Mouse (Mus musculus): Measurements from ENCODE around the gene Mettl1.

Mettl1 gene

DNA sequence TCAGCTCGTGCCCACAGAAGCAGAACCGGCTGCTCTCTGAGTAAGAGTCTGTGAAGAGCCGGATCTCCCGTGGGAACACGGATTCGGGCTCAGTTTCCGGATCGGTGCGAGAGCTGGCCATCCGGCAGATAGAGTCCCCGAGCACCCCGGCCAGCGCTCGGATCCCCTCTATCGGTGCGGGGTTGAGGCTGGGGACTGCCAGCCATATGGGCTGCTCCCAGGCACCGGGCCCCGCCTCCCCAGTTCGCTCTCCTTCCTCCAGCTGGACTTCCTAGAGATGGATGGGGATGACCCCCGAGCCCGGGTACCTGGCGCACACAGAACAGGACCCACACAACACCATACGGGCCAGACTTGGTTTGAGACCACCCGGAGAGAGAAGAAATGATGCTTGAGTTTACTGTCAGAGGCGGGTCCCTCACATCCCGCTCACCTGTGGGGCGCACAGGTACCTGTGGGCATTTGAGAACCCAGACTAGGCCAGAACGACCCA lies at the start of gene Mettl1, which contains the start of gene Eef1akmt3:
Gene Mettl1 (plus strand): TSS at position 141 of the 493 bp plus-strand sequence.
Gene Eef1akmt3 (minus strand): TSS at position 240 of the 493 bp plus-strand sequence.
- no peak for DNase-seq (ENCODE audit: low spot score)

DNA sequence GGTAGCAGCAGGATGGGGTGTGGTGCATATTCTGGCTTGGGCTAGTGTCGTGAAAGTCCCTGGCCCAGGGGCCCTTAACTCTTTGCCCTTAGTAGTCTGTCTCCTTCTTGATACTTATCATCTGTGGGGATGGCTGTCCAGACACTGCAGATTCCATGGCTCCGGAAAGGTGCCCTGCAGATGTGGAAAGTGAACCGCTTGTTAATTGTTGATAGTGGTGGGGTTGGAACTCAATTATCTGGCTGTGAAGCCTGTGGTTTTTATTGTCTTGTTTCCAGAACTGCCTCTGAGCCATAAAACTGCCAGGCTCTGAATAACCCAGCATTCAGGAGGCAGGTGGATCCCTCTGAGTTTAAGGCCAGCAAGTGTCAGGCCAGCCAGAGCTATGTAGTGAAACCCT lies 49.5 kb upstream of the Mettl1 start:
- DNase-seq (ENCODE audit: low spot score) = no peak

DNA sequence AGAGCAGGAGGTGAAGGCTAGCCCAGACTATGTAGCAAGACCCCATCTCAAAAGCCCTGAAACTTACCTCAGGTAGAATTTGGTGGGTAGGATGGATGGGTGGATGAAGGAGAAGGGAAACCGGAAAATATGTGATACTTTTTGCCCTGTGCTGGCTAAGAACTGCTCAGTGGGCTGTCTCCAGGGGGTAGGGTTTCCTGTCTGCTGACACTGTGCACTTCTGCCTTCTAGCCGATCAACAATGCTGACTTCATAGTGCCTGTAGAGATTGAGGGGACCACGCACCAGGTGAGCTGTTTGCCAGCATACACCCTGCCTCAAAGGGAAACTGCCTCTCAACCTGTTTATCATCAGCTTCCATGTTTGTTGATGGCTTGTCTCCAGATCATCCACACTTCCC lies 47.6 kb upstream of the Mettl1 start:
- no peak for DNase-seq (ENCODE audit: low spot score)

DNA sequence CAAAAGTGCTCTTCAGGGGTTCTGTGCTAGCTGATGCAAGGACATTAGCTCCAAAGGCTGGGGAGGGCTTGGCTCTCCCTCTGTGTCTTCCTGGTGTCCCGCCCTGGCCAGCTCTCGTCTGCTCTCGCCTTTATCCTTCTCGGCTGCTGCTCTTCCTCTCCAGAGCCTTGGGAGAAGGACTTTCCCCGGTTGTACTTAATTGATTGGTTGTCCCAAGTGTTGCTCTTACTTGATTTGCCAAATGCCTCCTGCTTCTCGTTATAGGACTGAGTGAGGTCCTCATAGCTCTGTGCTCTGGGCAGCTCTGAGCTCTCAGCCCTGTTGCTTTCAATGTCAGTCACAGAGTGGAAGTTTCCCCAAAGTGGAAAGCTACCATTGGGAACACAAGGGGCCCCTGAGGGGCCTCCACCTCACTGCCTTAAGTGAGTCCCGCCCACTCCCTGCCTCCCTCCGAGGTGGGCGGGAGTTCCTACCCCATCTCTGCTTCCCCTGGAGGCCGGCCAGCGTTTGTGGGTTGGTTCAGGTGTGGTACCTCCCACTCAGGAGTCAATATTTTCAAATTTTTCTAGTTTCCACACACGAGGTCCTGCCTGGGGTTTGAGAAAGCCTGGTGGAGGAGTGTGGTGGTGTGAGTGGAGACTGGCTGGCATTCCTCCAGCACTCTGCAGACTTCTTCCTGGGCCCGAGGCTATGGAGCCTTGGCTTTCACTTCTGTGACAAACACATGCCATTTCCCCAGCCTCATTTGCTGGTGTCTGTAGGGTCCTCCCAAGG lies 43.7 kb upstream of the Mettl1 start:
- no peak for DNase-seq (ENCODE audit: low spot score)

DNA sequence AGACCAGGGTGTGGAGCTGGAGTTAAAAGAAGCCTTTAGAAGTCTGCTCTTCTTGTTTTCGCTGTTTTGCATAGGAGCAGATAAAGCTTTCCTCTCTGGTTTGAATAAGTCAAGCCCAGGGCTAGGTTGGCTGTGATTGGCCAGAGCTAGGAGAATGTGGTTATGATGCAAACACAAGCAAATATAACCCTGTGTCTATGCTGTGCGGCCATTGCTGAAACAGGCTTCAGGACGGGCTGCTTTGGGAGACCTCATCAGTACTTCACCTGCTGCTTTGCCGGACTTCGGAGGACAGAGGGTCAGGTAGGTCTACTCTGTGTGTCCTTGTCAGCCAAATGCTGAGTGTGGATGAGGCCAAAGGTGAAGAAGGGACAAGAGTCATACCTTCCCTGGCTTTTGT lies 40.7 kb upstream of the Mettl1 start, which contains the start of gene Avil:
Gene Avil (plus strand): TSS at position 181 of the 400 bp plus-strand sequence.
- DNase-seq (ENCODE audit: low spot score) = no peak

DNA sequence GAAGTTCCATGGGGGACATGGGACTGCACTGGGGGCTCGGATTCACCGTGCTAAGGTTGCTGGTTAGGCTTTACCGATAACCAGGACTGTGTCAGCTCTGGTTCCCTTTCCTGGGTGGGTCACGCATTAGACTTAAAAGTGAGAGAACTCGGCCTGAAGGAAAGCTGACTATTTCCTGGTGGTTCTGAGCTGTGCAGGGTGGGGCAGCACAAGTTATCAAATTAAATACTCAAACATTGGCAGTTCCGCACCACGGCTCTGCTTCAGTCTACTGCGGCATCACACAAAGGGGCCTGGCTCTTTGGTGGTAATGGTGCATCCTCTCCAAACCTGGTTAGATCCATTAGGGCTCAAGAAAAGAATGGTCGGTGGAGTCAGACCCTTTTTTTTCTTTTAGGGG lies 39.9 kb upstream of the Mettl1 start:
- no peak for DNase-seq (ENCODE audit: low spot score)

DNA sequence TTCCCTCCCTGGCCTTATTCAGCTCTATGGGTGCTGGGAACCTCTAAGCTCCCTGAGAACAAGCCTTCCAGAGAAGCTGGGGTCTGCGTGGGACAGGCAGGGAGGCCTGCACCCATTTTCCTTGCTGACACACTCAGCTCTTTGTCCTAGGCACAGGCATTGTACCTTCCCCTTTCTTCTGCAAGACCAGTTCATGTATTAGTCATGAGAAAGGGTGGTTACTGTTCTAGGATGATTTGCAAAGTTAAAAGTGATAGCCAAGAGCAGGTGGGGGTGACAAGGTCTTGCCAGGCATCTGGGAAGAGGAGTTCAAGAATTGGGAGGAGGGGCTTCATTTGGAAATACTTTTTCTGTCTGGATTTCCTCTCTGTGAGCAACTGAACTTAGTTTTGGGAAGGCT lies 39.2 kb upstream of the Mettl1 start:
- DNase-seq (ENCODE audit: low spot score) = no peak

DNA sequence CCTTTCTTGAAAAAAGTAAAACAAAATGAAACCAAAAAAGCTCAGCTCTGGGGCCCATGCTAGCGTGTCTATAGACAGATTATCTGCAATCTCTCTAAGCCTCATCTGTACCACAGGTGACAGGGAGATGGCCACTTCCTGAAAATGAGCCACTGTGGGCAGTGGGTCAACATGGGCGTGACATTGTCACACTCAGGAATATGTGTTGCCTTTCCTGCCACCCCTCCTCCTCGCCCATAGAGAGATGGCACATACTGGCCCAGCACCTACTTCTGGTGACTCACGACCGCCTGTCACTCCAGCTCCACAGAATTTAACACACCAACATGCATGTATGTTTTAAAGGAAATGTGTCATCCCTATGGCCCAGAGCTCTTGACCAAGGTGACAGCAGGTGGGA lies 38.4 kb upstream of the Mettl1 start:
- no peak for DNase-seq (ENCODE audit: low spot score)

DNA sequence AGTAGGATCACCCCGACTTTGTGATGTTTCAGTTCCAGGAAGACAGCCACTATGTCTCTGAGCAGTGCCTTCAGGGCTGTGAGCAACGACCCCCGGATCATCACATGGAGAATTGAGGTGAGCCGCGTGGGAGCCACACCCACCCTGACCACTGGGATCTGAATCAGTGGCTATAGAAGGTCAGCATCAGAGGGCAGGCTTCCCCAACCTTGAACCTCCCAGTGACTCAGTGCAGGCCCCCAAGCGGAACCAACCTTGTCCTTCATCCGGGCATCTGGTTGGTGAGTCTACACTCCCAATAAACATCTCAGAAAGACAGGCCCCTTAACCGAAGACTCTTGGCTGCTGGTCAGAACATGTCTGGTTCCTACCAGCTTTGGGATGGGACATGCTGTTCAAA lies 37.9 kb upstream of the Mettl1 start:
- DNase-seq (ENCODE audit: low spot score) = no peak

DNA sequence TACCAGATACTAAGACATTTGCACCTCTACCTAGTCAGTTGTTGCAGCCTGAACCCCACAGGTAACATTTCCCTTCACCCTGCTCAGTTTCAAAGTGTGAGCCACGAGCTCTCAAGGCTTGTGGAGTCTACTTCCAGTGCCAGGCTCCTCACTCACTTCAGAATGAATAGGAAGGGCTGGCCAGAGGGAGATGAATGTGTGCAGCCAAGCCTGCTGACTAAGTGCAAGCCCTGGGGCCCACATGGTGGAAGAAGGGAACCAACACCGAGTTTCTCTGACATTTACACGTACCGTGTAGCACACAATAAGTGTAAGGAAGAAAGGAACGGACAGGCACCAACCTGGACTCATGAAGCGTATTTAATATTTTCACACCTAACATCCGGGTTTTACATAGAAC lies 37.4 kb upstream of the Mettl1 start:
- DNase-seq (ENCODE audit: low spot score) = no peak

DNA sequence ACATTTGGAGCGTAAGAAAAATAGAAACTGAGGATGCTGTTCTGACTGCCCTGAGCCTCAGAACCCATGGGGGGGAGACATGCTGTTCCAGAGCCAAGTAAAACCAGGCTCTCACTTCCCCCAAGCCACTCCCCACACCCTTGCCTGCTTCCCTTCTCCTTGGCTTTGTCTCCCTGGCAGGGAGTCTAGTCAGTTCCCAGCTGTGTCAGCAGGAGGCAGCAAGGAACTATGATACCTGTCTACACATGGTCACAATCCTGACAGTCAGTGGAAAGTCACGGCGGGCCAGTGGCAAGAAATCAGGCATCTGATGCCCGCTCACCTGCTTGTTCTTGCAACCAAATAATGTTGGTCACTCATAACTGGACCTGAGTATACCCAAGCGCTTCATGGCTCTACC lies 24.7 kb upstream of the Mettl1 start:
- DNase-seq (ENCODE audit: low spot score) = no peak

DNA sequence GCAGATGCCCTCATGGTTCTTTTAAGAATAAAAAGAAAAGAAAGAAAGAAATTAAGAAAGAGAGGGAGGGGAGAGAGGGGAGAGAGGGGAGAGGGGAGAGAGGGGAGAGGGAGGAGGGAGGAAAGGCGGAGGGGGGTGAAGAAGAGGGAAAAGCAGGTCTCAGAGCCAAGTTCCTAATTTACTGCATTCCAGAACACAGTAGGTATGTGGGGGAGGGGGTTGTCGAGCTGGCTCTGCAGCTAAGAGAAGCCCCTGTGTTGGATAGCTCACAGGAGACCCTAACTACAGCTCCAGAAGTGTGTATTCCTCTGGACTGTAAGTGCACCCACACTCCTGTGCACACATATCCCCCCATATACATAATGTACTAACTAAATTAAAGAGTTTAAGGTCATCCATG lies 24.1 kb upstream of the Mettl1 start:
- DNase-seq (ENCODE audit: low spot score) = no peak

DNA sequence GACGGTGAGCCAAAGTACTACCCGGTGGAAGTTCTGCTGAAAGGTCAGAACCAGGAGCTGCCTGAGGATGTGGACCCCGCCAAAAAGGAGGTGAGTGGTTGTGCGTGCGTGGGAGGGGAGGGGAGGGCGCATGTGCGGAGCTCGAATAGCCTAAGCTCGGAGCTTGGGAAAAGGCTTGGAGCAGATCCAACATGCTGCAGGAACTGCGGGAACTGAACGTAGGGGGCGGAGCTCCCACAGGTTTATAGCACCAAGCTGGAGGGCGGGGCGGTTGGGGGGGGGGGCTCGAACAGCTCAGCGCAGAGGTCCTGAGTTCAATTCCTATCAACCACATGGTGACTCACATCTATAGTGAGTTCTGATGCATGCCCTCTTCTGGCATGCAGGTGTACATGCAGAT lies 22.8 kb upstream of the Mettl1 start:
- no peak for DNase-seq (ENCODE audit: low spot score)

DNA sequence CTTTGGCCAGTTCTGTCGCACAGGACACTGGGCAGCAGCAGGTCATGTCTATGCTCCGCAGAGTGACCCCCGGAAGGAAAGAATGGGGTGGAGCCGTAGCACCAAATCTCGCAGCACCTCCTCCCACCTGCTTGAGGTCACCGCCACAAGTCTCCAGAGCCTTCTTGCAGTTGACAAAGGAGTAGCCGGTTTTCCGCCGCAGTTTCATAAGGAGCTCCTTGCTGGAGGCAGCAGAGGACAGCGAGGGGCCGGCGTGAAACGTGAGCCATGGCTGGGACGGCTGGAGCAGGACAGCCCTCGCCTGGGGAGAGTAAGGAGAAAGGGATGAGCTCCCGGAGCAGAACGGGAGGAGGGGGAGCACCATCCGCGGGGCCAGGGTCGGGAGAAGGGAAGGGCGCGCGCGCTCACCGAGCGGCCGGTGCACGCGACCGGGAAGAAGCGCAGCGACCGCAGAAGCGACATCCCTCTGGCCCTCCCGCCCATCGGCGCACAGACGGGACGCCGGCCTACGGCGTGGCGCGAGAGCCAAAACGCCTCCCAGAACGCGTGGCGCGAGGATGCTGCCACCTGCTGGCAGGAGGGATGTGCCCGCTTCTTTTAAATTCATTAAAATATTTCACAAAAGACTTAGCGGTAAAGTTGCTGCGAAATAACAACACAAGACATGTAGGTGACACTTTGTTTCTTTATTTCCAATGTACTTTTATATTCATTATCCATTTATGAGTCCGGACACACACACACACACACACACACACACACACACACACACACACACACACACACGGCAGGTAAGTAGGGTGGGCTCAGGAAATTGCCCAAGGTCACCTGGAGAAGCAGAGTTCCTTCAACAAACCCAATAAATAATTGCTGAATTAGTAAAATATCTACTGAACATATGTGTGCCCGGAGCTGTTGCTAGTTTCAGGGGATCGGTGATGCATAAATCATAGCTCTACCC lies 10.6 kb upstream of the Mettl1 start, which contains the start of gene Tsfm:
Gene Tsfm (minus strand): TSS at position 505 of the 961 bp plus-strand sequence.
- peak; percentile 91 for DNase-seq (ENCODE audit: low spot score)

DNA sequence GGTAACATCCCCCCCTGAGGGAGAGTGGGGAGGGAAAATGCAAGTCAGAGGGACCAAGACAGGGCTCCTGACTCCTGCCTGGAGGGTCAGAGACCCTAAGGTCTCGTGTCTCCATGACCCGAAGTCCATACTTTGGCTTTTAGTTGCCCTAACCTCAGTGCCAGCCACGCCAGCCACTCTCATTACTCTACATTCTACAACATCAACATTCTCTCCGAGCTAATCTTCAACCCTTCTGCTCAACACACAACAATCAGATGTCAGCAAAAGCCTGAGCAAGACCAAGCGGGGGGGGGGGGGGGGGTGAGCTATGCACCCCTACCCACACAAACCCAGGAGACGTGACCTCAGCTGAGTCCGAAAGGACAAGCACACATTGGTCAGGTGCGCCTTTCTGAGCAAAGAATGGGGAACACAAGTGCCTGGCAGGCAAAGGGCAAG lies 7.9 kb upstream of the Mettl1 start:
- no peak for DNase-seq (ENCODE audit: low spot score)

DNA sequence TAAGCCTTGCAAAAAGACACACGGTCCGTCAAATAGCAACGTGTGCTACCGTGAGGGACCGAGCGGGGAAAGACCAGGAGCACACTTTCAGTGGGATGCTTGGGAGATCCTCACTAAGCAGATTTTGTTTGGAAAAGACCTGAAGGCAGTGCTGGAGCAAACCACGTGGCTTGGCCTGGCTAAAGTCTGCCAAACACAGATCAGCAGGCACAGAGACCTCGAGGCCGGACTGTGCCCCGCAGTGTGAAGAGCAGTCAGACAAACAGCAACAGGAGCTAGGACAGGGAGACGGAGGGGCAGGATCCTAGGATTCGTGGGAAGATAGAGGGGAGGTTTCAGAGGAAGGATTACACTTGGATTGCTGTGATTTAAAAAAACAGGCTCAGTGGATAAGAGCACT lies 4.9 kb upstream of the Mettl1 start:
- no peak for DNase-seq (ENCODE audit: low spot score)

DNA sequence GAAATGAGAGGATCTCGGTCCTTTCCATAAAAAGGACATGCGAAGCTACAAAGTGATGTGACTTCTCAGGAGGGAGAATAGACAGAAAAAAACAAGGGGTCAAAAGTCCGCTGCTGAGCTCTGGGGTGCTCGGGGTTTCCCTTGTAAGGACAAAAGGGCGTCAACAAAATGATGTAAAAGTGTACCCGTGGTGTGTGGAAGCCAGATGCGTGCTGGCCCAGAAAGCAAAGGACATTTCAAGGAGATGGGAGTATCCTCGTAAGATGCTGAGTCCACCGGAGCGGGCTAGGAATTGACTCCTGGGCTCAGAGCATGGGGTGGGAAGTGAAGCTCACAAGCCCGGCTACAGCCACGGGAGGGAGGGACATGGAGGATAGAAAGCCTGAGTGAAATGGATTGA lies 3.6 kb upstream of the Mettl1 start:
- no peak for DNase-seq (ENCODE audit: low spot score)

DNA sequence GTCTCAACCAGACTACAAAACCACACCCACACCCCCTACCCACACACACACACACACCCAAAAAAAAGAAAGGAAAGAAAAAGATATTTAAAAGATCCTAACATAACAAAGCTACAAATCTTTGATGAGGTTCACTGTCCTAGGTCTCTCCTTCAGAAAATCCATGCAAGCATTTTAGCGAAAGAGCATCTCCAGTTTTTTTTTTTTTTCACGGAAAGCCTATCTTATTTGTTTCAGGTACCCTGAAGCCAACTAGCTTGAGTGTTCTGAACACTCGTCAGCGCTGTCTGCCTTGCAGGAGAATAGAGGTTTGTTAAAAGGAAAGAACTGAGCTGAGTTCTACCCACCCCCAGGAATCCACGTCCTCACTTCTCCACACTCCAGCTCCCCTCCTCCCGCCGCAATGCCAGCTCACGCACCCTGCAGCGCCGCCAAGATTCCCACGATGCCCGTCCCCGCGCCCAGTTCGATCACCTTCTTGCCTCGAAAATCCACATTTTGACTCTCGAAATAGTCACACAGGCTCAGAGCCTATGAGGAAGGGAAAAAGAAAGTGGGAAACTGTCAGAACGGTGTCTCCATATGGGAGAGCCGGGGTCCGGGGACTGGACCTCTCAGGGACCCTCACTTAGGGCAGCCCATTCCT lies 522 bp upstream of the Mettl1 start:
- DNase-seq (ENCODE audit: low spot score) = no peak

DNA sequence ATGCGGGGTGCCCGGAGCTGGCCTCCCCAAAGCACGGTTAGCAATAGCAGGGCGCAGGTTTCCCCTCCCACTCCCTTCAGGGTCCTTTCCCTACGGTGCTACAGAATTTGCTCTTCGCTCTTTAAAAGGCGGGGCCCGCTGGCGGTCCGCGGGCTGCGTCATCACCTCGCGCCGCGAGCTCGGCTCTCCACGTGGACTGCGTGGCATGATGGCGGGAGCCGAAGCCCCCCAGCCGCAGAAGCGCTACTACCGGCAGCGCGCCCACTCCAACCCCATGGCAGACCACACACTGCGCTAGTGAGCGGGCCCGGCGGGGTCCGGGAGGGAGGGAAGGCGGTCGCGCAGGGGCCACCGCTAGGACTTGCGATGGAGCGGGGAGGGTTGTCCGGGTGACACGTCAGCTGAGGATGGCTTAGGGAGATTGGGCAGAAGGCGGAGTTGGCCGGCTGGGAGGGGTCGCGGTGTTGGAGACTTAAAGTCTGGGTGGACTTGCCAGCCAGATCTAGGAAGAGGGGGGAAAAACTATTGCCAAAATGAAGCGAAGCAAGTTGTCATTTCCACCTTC lies 642 bp downstream of the Mettl1 start:
- DNase-seq (ENCODE audit: low spot score) = peak; percentile 90

DNA sequence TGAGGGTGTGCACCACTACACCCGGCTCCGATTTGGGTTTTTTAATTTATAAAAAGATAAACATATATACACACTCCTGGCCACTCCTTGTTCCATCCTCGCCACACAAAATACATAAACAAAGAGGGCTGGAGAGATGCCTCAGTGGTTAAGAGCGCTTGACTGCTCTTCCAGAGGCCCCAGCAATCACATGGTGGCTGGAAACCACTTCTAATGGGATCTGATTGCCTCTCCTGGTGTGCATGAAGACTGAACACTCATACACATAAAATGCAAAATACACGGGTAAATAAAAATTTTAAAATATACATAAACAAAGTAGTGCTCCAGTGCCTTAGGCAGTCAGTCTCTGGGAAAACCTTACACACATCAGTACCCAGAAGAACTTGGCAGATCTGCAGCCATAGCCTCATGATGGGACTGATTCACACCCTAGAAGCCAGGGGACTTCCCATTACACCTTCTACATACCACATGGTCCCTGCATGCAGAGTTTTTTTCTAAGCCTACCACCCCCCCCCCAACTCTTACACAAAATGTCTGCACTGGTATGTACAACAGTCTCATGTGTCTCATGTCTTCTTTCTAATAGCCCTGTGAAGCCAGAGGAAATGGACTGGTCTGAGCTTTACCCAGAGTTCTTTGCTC lies 1.4 kb downstream of the Mettl1 start:
- no peak for DNase-seq (ENCODE audit: low spot score)

DNA sequence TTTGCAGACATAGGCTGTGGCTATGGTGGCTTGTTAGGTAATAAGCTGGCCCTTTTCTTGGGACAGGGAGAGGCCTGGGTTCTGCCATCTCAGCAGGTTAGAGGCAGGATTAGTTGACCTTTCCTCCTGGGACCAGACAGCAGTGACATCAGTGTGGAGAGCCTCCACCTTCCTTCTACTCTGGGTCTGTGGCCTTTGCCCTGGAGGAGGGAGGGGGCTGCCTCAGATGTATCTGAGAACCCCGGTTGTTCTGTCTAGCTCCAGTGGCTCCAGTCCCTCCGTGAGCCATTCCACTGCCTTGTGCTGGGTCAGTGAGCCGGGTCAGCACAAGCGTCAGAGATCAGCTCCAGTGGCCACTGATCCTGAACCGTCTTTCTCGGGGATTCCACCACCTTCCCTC lies 2.0 kb downstream of the Mettl1 start:
- DNase-seq (ENCODE audit: low spot score) = no peak

Measured in layer of hippocampus, adult 11-12 months (tissue).